Mouse (Mus musculus) thymus, adult 2 months (tissue): ENCODE measurements around the gene Prr12. TPM values are rescaled to one million over a fixed set of nuclear protein-coding genes. Genes with fewer than 3 reads are reported as not detected.
A peak's percentile ranks its signal among the peaks of the same experiment; 100 is the strongest.
"Not testable (repeated sequence)": the region's sequence is repeated elsewhere in the genome, so short reads cannot be mapped to it uniquely, and the experiment has no call there.

ENCODE experiments used
- DNase-seq: peaks from one replicate; pipeline ENCODE4 v3.0.0; 2021
- H3K27ac ChIP-seq: fragments of 200-500 bp; 2 replicates; pipeline ENCODE4 v1.5.1; 2012; ENCODE audit warnings: low read length, control low read depth; ENCODE audit not compliant: control insufficient read depth, insufficient read depth
- H3K27me3 ChIP-seq: fragments of 200-500 bp; 2 replicates; pipeline ENCODE4 v1.6.1; 2012; ENCODE audit warnings: mild to moderate bottlenecking, low read length, moderate library complexity, mixed read lengths; ENCODE audit not compliant: control insufficient read depth, insufficient read depth
- H3K36me3 ChIP-seq: fragments of 200-500 bp; 2 replicates; pipeline ENCODE4 v1.6.1; 2012; ENCODE audit warnings: mild to moderate bottlenecking, low read length, moderate library complexity; ENCODE audit not compliant: control insufficient read depth, insufficient read depth
- H3K4me1 ChIP-seq: fragments of 200-500 bp; replicated peaks from 2 replicates; pipeline ENCODE4 v1.6.1; 2012; ENCODE audit warnings: low read length; ENCODE audit not compliant: control insufficient read depth, insufficient read depth
- H3K4me3 ChIP-seq: fragments of 200-500 bp; 2 replicates; pipeline ENCODE4 v1.5.1; 2012; ENCODE audit warnings: mild to moderate bottlenecking, low read length, control low read depth, moderate library complexity; ENCODE audit not compliant: control insufficient read depth, insufficient read depth
- CTCF ChIP-seq: fragments of 200-500 bp; IDR thresholded peaks from 2 replicates; pipeline ENCODE4 v1.5.1; 2012; ENCODE audit warnings: mild to moderate bottlenecking, control low read depth, low read length, moderate library complexity, borderline replicate concordance; ENCODE audit not compliant: control insufficient read depth, poor library complexity, insufficient read depth; ENCODE audit errors: extremely low read depth
- POLR2A ChIP-seq: fragments of 200-500 bp; IDR thresholded peaks from 2 replicates; pipeline ENCODE4 v1.6.1; 2012; ENCODE audit warnings: mild to moderate bottlenecking, low read length, control low read depth, moderate library complexity; ENCODE audit not compliant: control insufficient read depth, poor library complexity, insufficient read depth; ENCODE audit errors: extremely low read depth
- WGBS: fragments of 180-500 bp; shearing (Covaris S2); methylation state at CpG from one replicate; pipeline ENCODE4 v1.1.7; 2018; 5-methylcytosine and 5-hydroxymethylcytosine counted together
- polyA plus RNA-seq: library from polyadenylated mRNA; depleted of rRNA; stranded (reverse); fragments of >200 nt; gene quantifications from 2 replicates; pipeline ENCODE4 v1.2.3, GENCODE M21; 2012; rRNA removed

Gene Prr12
- 32.7 and 43.5 TPM in 2 replicates for polyA plus RNA-seq

- Histone ChIP-seq H3K4me1 (peaks cover 26% of the 10 kb centered on the region), H3K27ac (peak within 1 kb of the TSS; percentile 83), H3K36me3 (peaks cover 16% of the 10 kb centered on the region), H3K27me3 (no peaks in the 10 kb centered on the region), H3K4me3 (peak within 1 kb of the TSS; percentile 57)
- no peak for DNase-seq
- 0 out of 2 replicates have a peak, but pooled peaks have one; percentile 1 for TF ChIP-seq POLR2A
- TF ChIP-seq CTCF: no peak
- WGBS: 0% methylated on average over 13 of the region's 18 CpGs
These were observed at the start of gene Prr12 for GRCm38 (mm10) chr7:45052862-45053116. Gene Prr12, minus strand, starts transcription at chr7:45052881.

GRCm38 (mm10) chr7:45102441-45102840 lies 49.8 kb upstream of the Prr12 start:
- Histone ChIP-seq H3K4me1 (0 out of 2 replicates have a peak, but pooled peaks cover 2% of the 10 kb centered on the region), H3K27ac (no peak overlapping the region), H3K4me3 (no peak overlapping the region), H3K27me3 (no peaks in the 10 kb centered on the region), H3K36me3 (no peaks in the 10 kb centered on the region)
- DNase-seq: no peak
- WGBS: 66% methylated on average over 11 of the region's 11 CpGs
- TF ChIP-seq CTCF (no peak), POLR2A (no peak)

- Histone ChIP-seq H3K27me3 (no peaks in the 10 kb centered on the region), H3K4me1 (no peaks in the 10 kb centered on the region), H3K27ac (no peak overlapping the region), H3K4me3 (no peak overlapping the region), H3K36me3 (no peaks in the 10 kb centered on the region)
- 94% methylated on average over 6 of the region's 6 CpGs for WGBS
- DNase-seq: no peak
- TF ChIP-seq CTCF (no peak), POLR2A (no peak)
These were observed 47.4 kb upstream of the Prr12 start for GRCm38 (mm10) chr7:45100046-45100445.

DNA sequence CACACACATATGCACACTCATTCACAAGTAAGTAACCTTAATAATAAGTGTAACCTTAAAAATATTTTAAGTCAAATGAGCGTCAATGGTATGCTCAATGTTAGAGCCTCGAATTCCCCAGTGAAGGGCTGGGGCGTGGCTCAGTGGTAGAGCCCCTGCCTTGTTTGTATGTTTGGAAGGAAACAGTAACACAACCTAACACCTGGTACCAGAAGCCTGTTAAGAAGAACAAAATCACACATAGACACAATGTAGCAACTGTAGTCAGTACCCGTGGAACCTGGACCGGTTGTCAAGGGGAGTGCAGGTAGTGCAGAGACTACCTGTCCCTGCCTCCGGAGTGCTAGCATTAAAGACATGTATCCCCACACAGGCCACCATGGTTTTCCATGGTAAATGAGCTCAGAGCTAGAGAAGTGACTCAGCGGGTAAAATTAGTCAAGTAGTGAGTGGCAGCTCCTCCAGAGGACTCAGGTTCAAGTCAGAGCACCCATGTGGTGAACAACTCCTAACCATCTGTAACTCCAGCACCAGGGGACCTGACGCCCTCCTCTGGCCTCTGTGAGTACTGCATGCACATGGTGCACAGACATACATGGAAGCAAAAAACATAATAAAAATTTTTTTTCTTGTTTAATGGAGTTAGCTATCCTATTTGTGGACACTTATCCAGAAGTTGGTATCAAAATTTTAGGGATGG lies 46.0 kb upstream of the Prr12 start:
- WGBS: 94% methylated on average over 8 of the region's 8 CpGs
- Histone ChIP-seq H3K4me3 (no peak overlapping the region), H3K27me3 (no peaks in the 10 kb centered on the region), H3K27ac (no peak overlapping the region), H3K4me1 (no peaks in the 10 kb centered on the region; the same call in 1 of the 2 replicates), H3K36me3 (no peaks in the 10 kb centered on the region)
- TF ChIP-seq CTCF: no peak
- no peak for TF ChIP-seq POLR2A
- DNase-seq: no peak

- Histone ChIP-seq H3K36me3 (no peaks in the 10 kb centered on the region), H3K4me3 (no peak overlapping the region), H3K27me3 (no peaks in the 10 kb centered on the region), H3K4me1 (peaks cover 5% of the 10 kb centered on the region; the same call in 1 of the 2 replicates), H3K27ac (no peak overlapping the region)
- TF ChIP-seq CTCF (no peak), POLR2A (no peak)
- 22% methylated on average over 6 of the region's 6 CpGs for WGBS
- DNase-seq: no peak
These were observed 44.8 kb upstream of the Prr12 start for GRCm38 (mm10) chr7:45097479-45097878.

- not testable (repeated sequence) for H3K4me3 ChIP-seq, H3K27ac ChIP-seq, DNase-seq, H3K36me3 ChIP-seq, H3K27me3 ChIP-seq
- WGBS: 96% methylated on average over 14 of the region's 14 CpGs
- peaks cover 18% of the 10 kb centered on the region for H3K4me1 ChIP-seq
These were observed 43.3 kb upstream of the Prr12 start for GRCm38 (mm10) chr7:45095965-45096364.

DNA sequence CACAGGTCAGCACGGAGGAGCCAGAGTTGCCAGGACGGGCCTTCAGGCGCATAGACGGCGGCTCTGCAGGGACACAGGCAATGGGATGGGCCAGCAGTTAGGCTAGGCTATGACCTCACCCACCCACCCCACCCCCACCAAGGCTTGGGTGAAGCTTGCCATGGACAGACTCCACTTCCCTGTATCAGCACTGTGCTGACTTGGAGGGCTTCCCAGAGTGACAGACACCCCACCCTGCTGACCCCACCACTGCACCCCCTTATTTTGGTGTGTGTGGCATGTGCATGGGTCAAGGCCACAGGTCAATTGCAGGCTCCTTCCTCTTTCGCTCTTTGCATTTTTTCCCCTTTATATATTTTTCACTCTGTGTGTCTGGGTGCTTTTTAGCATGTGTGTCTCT lies 42.7 kb upstream of the Prr12 start:
- Histone ChIP-seq H3K4me1 (peaks cover 20% of the 10 kb centered on the region), H3K36me3 (no peaks in the 10 kb centered on the region), H3K27me3 (peaks cover 10% of the 10 kb centered on the region), H3K4me3 (no peak overlapping the region), H3K27ac (no peak overlapping the region)
- TF ChIP-seq CTCF: no peak
- TF ChIP-seq POLR2A: no peak
- WGBS: 92% methylated on average over 6 of the region's 6 CpGs
- no peak for DNase-seq
